Mouse (Mus musculus) liver, embryonic 14.5 days (tissue): ENCODE data around the gene Smim12.
A peak's percentile ranks its signal among the peaks of the same experiment; 100 is the strongest.

Experiments
- CTCF ChIP-seq: IDR thresholded peaks from 2 replicates; pipeline ENCODE4 v1.5.1; 2016; ENCODE audit warnings: antibody characterized with exemption, low read depth, control low read depth
- EP300 ChIP-seq: IDR thresholded peaks from 2 replicates; pipeline ENCODE4 v1.6.1; 2016; ENCODE audit warnings: antibody characterized with exemption, low read depth

DNA sequence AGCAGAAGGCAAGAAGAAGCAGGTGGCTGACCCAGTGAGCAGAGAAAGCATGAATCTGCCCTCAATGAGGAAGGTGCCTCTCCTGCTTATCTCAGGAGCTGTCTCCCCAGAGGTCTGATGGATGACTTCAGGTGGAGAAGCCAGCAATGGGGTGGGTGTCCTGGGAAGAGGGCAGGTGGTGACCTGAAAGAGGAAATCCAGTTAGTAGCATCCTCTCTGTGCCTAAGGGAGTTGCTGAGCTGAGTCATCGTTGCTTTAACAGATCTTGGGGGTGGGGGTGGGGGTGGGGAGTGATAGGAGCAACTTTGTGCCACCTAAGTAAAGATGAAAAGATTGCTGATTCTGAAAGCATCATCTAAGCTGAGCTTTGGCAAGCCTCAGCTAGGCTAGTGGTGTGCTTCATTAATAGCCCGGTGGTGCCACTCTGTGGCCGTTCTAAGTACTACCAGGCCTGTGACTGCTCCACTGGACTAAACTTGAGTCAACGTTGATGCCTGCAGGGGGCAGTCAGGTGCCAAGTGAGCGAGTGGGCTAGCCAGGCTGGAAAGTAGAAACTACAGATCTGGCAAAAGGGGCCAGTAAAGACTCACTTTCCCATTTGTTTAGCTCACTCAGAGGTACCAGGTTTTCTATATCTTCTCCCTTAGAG lies 6.2 kb downstream of the Smim12 start:
- no peak for TF ChIP-seq EP300
- TF ChIP-seq CTCF = peak; percentile 90
